Mouse (Mus musculus): ENCODE data around the gene Spata21. TPM values are rescaled to one million over a fixed set of nuclear protein-coding genes. Genes with fewer than 3 reads are reported as not detected.

The Spata21 gene
- polyA plus RNA-seq, 1 experiment from 2014 or later: 0.43 TPM

DNA sequence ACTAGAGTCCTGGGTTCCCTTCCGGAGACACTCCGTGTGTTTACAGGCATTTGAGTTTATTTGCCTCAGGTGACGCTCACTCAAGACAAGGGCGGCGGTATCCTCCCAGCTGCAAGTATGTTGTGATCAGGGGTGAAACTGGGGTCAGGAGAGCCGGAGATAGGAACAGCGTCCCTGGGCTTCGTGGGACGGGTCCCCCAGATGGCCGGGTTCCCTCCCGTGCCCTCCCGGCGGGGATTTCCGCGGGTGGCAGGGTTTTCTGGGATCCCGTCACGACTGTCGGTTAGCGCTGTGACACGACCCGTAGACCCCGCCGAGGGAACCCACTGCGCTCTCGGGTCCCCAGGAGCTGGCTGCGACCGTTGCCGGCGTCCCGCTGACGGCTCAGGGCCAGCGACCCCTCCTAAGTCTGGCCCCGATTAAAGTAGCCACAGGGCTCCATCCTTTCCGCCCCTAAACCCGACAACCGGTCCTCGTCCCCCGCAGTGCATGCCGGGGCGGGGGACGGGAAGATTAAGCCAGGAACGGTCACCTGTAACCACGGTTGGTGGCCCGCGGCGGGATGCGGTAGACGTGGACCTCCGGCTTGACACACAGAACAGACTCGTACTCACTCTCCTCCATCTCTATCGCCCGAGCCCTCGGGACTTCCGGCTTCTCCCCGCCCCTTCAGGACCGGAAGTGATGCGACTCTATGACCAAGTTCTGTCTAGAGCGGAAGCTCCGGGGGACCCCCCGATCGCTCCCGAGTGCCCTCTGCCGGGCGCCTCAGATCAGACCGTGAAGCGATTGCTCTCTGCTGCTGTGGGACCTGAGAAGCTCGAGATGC is 10.2 kb upstream of the Spata21 start, which contains the start of gene Necap2:
Necap2 (minus strand) TSS at position 677 of the 829 bp plus-strand sequence.
- Histone ChIP-seq H3K9ac (peak within 1 kb of the TSS; percentile 94), H3K27me3 (no peaks in the 10 kb centered on the region), H3K9me3 (no peaks in the 10 kb centered on the region), H3K4me1 (replicated peaks) (peaks cover 22% of the 10 kb centered on the region), H3K36me3 (peaks cover 11% of the 10 kb centered on the region), H3K4me3 (peak within 1 kb of the TSS; percentile 84), H3K4me2 (peak within 1 kb of the TSS; percentile 83), H3K27ac (replicated peaks) (peak within 1 kb of the TSS; percentile 84)
- under 1% methylated on average over 67 of the region's 67 CpGs for WGBS
- ATAC-seq (ENCODE audit: low FRiP score, low read depth): peak; percentile 93

DNA sequence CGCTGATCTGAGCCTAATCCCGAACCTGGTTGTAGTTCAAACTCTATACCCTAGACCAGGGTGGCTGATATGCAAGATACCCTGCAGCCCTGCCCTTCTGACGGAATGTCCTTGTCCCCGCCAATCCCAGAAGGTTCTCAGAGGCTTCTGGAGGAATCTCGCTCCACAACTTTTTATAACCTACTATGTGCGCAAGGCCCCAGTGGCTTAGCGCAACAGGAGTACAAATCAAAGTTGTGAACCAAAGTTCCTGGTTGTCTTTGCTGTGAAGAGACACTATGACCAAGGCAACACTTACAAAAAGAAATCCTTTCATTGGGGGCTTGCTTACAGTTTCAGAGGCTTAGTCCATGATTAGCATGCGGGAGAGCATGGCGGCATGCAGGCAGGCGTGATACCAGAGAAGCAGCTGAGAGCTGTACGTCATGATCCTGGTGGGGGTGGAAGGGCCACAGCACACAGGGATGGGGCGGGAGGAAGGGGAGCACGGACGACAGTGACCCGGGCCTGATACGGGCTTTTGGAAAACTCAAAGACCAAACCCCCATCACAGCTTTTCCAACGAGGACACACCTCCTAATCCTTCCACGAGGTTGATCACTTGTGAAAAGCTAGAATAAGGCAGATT is 9.5 kb upstream of the Spata21 start:
- no peak overlapping the region; the same call in 1 of the 2 replicates for H3K4me2 ChIP-seq
- H3K4me3 ChIP-seq: peak overlapping the region; percentile 84
- no peak overlapping the region for H3K9ac ChIP-seq
- H3K27ac ChIP-seq (replicated peaks): no peak overlapping the region
- H3K4me1 ChIP-seq (replicated peaks): peaks cover 22% of the 10 kb centered on the region
- H3K36me3 ChIP-seq: peaks cover 4% of the 10 kb centered on the region; the same call in 1 of the 2 replicates
- no peaks in the 10 kb centered on the region for H3K9me3 ChIP-seq
- 71% methylated on average over 18 of the region's 18 CpGs for WGBS
- peak; percentile 27; the same call in 1 of the 2 replicates for ATAC-seq (ENCODE audit: low FRiP score, low read depth)
- H3K27me3 ChIP-seq: no peaks in the 10 kb centered on the region

GRCm38 (mm10) chr4:141086862-141087261 is 1.3 kb upstream of the Spata21 start:
- H3K36me3 ChIP-seq: no peaks in the 10 kb centered on the region
- H3K4me2 ChIP-seq: no peak overlapping the region
- ATAC-seq (ENCODE audit: low FRiP score, low read depth): no peak
- H3K4me1 ChIP-seq (replicated peaks): no peaks in the 10 kb centered on the region
- H3K4me3 ChIP-seq: no peak overlapping the region
- no peaks in the 10 kb centered on the region for H3K27me3 ChIP-seq
- H3K9me3 ChIP-seq: no peaks in the 10 kb centered on the region
- no peak overlapping the region for H3K9ac ChIP-seq
- H3K27ac ChIP-seq (replicated peaks): no peak overlapping the region
- WGBS: 82% methylated on average over 10 of the region's 10 CpGs

GRCm38 (mm10) chr4:141088714-141089113 is 581 bp downstream of the Spata21 start:
- no peaks in the 10 kb centered on the region for H3K27me3 ChIP-seq
- H3K9ac ChIP-seq: no peak overlapping the region
- H3K9me3 ChIP-seq: no peaks in the 10 kb centered on the region
- no peak overlapping the region for H3K4me2 ChIP-seq
- H3K27ac ChIP-seq (replicated peaks): no peak overlapping the region
- H3K36me3 ChIP-seq: no peaks in the 10 kb centered on the region
- no peaks in the 10 kb centered on the region for H3K4me1 ChIP-seq (replicated peaks)
- 80% methylated on average over 9 of the region's 9 CpGs for WGBS
- H3K4me3 ChIP-seq: no peak overlapping the region
- ATAC-seq (ENCODE audit: low FRiP score, low read depth): no peak

DNA sequence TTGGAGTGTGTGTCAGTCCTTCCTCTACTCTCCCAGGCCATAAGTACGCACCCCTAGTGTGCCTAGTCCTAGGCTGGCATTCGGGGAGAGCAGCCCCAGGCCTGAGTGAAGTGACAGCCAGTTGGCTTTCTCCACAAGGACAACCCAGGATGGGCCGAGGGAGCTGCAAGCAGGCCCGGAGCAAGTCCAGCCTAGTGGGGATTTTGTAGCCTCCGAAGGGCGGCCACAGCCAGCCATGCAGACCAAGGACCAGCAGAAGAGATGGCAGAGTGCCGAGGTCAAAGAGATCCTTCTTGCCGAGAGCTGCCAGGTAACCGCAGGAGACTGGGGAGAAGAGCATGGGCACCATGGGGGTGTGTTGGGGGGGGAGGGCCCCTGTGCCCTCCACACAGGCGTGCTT is 6.9 kb downstream of the Spata21 start:
- no peaks in the 10 kb centered on the region for H3K36me3 ChIP-seq
- H3K9me3 ChIP-seq: no peaks in the 10 kb centered on the region
- H3K4me3 ChIP-seq: no peak overlapping the region
- H3K4me2 ChIP-seq: no peak overlapping the region
- H3K27ac ChIP-seq (replicated peaks): no peak overlapping the region
- no peaks in the 10 kb centered on the region for H3K27me3 ChIP-seq
- 83% methylated on average over 10 of the region's 10 CpGs for WGBS
- 0 out of 2 replicates have a peak, but pooled peaks cover 2% of the 10 kb centered on the region for H3K4me1 ChIP-seq (replicated peaks)
- no peak overlapping the region for H3K9ac ChIP-seq
- ATAC-seq (ENCODE audit: low FRiP score, low read depth): no peak

DNA sequence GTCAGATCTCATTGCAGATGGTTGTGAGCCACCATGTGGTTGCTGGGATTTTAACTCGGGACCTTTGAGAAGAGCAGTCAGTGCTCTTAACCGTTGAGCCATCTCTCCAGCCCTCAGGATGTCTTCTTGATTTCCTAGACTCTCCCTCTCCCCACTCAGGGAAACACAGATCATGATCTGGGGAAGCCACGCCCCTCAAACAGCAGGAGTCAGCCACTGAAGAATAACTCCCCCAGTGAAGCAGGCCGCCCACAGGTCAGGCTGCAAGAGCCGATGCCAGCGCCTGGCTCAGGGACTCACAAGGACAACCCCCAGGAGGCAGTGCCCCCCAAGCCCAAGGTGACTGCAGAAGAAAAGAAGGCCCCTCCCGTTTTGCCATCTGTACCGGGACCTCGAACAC is 8.6 kb downstream of the Spata21 start:
- Histone ChIP-seq H3K9me3 (no peaks in the 10 kb centered on the region), H3K36me3 (no peaks in the 10 kb centered on the region), H3K9ac (no peak overlapping the region), H3K4me2 (no peak overlapping the region), H3K4me1 (replicated peaks) (0 out of 2 replicates have a peak, but pooled peaks cover 2% of the 10 kb centered on the region), H3K27ac (replicated peaks) (no peak overlapping the region), H3K4me3 (no peak overlapping the region), H3K27me3 (no peaks in the 10 kb centered on the region)
- whole genome bisulfite sequencing: 17% methylated on average over 9 of the region's 9 CpGs
- no peak for ATAC-seq (ENCODE audit: low FRiP score, low read depth)

DNA sequence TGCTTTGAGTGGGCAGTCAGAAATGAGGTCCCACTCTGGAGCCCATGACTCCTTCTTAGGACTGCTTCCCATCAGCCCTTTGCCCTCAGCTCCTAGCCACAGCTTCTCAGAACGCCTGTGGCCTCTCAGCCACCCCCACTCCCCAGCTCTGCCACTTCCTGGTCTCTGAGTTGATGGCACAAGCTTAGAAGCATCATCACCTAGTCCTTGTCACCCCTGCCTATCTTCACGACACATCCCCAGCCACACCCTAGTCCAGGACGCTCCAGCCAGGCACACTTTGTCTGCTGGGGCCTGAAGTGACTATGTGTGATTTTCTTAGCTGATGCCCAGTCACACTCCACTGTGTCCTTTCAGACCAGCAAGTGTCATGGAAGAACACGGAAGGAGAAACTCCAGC is 10.8 kb downstream of the Spata21 start:
- no peak overlapping the region for H3K27ac ChIP-seq (replicated peaks)
- no peak overlapping the region for H3K4me3 ChIP-seq
- 0 out of 2 replicates have a peak, but pooled peaks cover 2% of the 10 kb centered on the region for H3K4me1 ChIP-seq (replicated peaks)
- H3K36me3 ChIP-seq: no peaks in the 10 kb centered on the region
- ATAC-seq (ENCODE audit: low FRiP score, low read depth): no peak
- H3K27me3 ChIP-seq: no peaks in the 10 kb centered on the region
- no peak overlapping the region for H3K9ac ChIP-seq
- 85% methylated on average over 4 of the region's 4 CpGs for WGBS
- H3K9me3 ChIP-seq: no peaks in the 10 kb centered on the region
- no peak overlapping the region for H3K4me2 ChIP-seq

DNA sequence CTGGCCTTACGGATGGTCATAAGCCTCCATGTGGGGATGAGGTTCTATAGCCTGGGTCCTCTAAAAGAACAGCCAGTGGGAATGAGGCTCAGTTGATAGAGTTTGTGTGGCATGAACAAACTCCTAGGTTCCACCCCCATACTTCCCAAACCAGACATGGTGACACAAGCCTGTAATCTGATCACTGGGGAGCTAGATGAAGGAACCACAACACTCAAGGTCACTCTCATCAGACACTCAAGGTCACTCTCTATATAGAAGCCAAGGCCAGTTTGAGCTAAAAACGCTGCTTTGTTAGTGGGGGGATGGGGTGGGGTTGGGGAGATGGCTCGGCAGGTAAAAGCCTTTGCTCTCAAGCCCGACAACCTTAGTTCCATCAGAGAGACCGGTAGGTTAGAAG is 11.8 kb downstream of the Spata21 start:
- no peak for ATAC-seq (ENCODE audit: low FRiP score, low read depth)
- 0 out of 2 replicates have a peak, but pooled peaks cover 2% of the 10 kb centered on the region for H3K4me1 ChIP-seq (replicated peaks)
- H3K27ac ChIP-seq (replicated peaks): no peak overlapping the region
- H3K4me3 ChIP-seq: no peak overlapping the region
- no peak overlapping the region for H3K4me2 ChIP-seq
- H3K27me3 ChIP-seq: no peaks in the 10 kb centered on the region
- H3K9me3 ChIP-seq: no peaks in the 10 kb centered on the region
- H3K9ac ChIP-seq: no peak overlapping the region
- no peaks in the 10 kb centered on the region for H3K36me3 ChIP-seq
- 84% methylated on average over 5 of the region's 5 CpGs for WGBS

DNA sequence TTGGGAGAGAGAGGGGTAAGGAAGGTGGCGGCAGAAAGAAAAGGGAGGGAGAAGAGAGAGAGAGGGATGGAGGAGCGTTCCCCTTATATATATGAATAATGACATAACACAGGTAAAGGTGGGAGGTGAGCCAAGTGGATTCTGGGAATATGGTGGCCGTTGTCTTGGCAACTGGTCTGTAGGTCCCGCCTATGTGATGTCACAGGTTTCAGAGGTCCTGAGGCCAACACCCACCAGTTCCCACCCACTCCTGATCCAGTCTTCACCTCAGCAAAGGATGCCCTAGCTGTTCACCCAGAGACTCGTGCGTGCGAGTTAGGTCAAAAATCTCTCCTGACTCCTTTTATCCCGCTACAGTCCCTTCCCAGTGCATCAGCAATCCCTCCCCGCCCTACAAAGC is 13.2 kb downstream of the Spata21 start:
- no peaks in the 10 kb centered on the region for H3K27me3 ChIP-seq
- H3K4me1 ChIP-seq (replicated peaks): 0 out of 2 replicates have a peak, but pooled peaks cover 2% of the 10 kb centered on the region
- H3K9me3 ChIP-seq: no peaks in the 10 kb centered on the region
- no peak overlapping the region for H3K4me2 ChIP-seq
- H3K9ac ChIP-seq: no peak overlapping the region
- H3K4me3 ChIP-seq: no peak overlapping the region
- H3K27ac ChIP-seq (replicated peaks): no peak overlapping the region
- no peaks in the 10 kb centered on the region for H3K36me3 ChIP-seq
- 97% methylated on average over 9 of the region's 9 CpGs for WGBS
- ATAC-seq (ENCODE audit: low FRiP score, low read depth): no peak

- no peak for ATAC-seq (ENCODE audit: low FRiP score, low read depth)
- H3K36me3 ChIP-seq: no peaks in the 10 kb centered on the region
- 0 out of 2 replicates have a peak, but pooled peaks cover under 1% of the 10 kb centered on the region for H3K4me1 ChIP-seq (replicated peaks)
- no peak overlapping the region for H3K9ac ChIP-seq
- no peak overlapping the region for H3K4me2 ChIP-seq
- H3K27me3 ChIP-seq: no peaks in the 10 kb centered on the region
- no peaks in the 10 kb centered on the region for H3K9me3 ChIP-seq
- no peak overlapping the region for H3K4me3 ChIP-seq
- H3K27ac ChIP-seq (replicated peaks): no peak overlapping the region
- WGBS: 65% methylated on average over 6 of the region's 6 CpGs
These were observed 13.7 kb downstream of the Spata21 start for GRCm38 (mm10) chr4:141101855-141102254.

- Histone ChIP-seq H3K4me1 (replicated peaks) (no peaks in the 10 kb centered on the region), H3K27ac (replicated peaks) (no peak overlapping the region), H3K4me3 (no peak overlapping the region), H3K36me3 (0 out of 2 replicates have a peak, but pooled peaks cover 7% of the 10 kb centered on the region), H3K27me3 (no peaks in the 10 kb centered on the region), H3K4me2 (no peak overlapping the region), H3K9me3 (no peaks in the 10 kb centered on the region; the same call in 1 of the 2 replicates), H3K9ac (no peak overlapping the region)
- no peak for ATAC-seq (ENCODE audit: low FRiP score, low read depth)
- WGBS: 75% methylated on average over 16 of the region's 16 CpGs
These were observed 18.5 kb downstream of the Spata21 start for GRCm38 (mm10) chr4:141106526-141107183.
